Mouse (Mus musculus) gastrocnemius, postnatal 14 days (tissue): ENCODE measurements around the gene Pi16. TPM values are rescaled to one million over a fixed set of nuclear protein-coding genes. Genes with fewer than 3 reads are reported as not detected.
"Not testable (repeated sequence)": the region's sequence is repeated elsewhere in the genome, so short reads cannot be mapped to it uniquely, and the experiment has no call there.

Source experiments
- DNase-seq: peaks from one replicate; pipeline ENCODE4 v3.0.0; 2021; ENCODE audit warnings: mixed read lengths
- intact Hi-C: fragments of 180-260 bp; cut with DNase I; formaldehyde crosslinking; loops from one replicate; pipeline ENCODE4 v1.15.1; 2025; ENCODE audit warnings: low total_unique reads
- total RNA-seq, 2 experiments: library from RNA; stranded (reverse); gene quantifications; 2 replicates each; pipeline ENCODE4 v1.2.3; 2021

Gene Pi16
- total RNA-seq, 2 experiments from 2014 or later = 25.4 to 37.9 TPM

GRCm38 (mm10) chr17:29347645-29348256 is 30.3 kb downstream of the Pi16 start, which contains the start of gene Mtch1:
TSS of gene Mtch1 (minus strand) at chr17:29347934.
- intact Hi-C loops = no loop called here

GRCm38 (mm10) chr17:29348996-29349395 is 31.5 kb downstream of the Pi16 start:
- intact Hi-C loops = no loop called here

More at GRCm38 (mm10) chr17:29347645-29348256, 30.3 kb downstream of the Pi16 start, which contains the start of gene Mtch1:
- peak; percentile 99 for DNase-seq

GRCm38 (mm10) chr17:29351056-29351455 is 33.6 kb downstream of the Pi16 start:
- intact Hi-C loops, DNase-seq: not testable (repeated sequence)

More at GRCm38 (mm10) chr17:29348996-29349395, 31.5 kb downstream of the Pi16 start:
- no peak for DNase-seq

- no peak for DNase-seq
Observed at GRCm38 (mm10) chr17:29355461-29355840, 38.0 kb downstream of the Pi16 start.

GRCm38 (mm10) chr17:29355841-29356478 is 38.5 kb downstream of the Pi16 start:
- DNase-seq = peak; percentile 80
- intact Hi-C loops = no loop called here

More at GRCm38 (mm10) chr17:29355461-29355840, 38.0 kb downstream of the Pi16 start:
- intact Hi-C loops = no loop called here

GRCm38 (mm10) chr17:29356479-29356856 is 39.0 kb downstream of the Pi16 start:
- intact Hi-C loops = no loop called here
- DNase-seq = peak; percentile 84

- intact Hi-C loops = no loop called here
- no peak for DNase-seq
Observed at GRCm38 (mm10) chr17:29356882-29357281, 39.4 kb downstream of the Pi16 start.

- no peak for DNase-seq
- intact Hi-C loops = no loop called here
Observed at GRCm38 (mm10) chr17:29358928-29359327, 41.4 kb downstream of the Pi16 start.

- no peak for DNase-seq
- intact Hi-C loops = no loop called here
Observed at GRCm38 (mm10) chr17:29360761-29361221, 43.3 kb downstream of the Pi16 start, which contains the start of gene Fgd2. TSS of gene Fgd2 (plus strand) at chr17:29360914.

- intact Hi-C loops = no loop called here
- no peak for DNase-seq
Observed at GRCm38 (mm10) chr17:29361982-29362691, 44.7 kb downstream of the Pi16 start.

GRCm38 (mm10) chr17:29363109-29363508 is 45.6 kb downstream of the Pi16 start:
- intact Hi-C loops = no loop called here
- DNase-seq = no peak

- DNase-seq = no peak
- intact Hi-C loops = no loop called here
Observed at GRCm38 (mm10) chr17:29365105-29365621, 47.7 kb downstream of the Pi16 start.

- no peak for DNase-seq
- intact Hi-C loops = no loop called here
Observed at GRCm38 (mm10) chr17:29368726-29369125, 51.2 kb downstream of the Pi16 start.

- DNase-seq = peak; percentile 91
- intact Hi-C loops = loop anchor here (5.0 to 10.0 kb wide), 2 partner anchors 94 to 196 kb away; no protein-coding TSS in a partner anchor
Observed at GRCm38 (mm10) chr17:29370984-29371723, 53.7 kb downstream of the Pi16 start.

GRCm38 (mm10) chr17:29375871-29376270 is 58.4 kb downstream of the Pi16 start:
- intact Hi-C loops = loop anchor here (10.0 kb wide), 1 partner anchor 201 kb away; no protein-coding TSS in a partner anchor
- no peak for DNase-seq

GRCm38 (mm10) chr17:29378056-29378455 is 60.6 kb downstream of the Pi16 start:
- DNase-seq = no peak
- intact Hi-C loops = loop anchor here (10.0 kb wide), 1 partner anchor 203 kb away; no protein-coding TSS in a partner anchor
